Mouse (Mus musculus): ENCODE results near the gene Gfi1b. TPM values are rescaled to one million over a fixed set of nuclear protein-coding genes. Genes with fewer than 3 reads are reported as not detected.

Gene Gfi1b
- polyA plus RNA-seq, 1 experiment, result 0.55 TPM

DNA sequence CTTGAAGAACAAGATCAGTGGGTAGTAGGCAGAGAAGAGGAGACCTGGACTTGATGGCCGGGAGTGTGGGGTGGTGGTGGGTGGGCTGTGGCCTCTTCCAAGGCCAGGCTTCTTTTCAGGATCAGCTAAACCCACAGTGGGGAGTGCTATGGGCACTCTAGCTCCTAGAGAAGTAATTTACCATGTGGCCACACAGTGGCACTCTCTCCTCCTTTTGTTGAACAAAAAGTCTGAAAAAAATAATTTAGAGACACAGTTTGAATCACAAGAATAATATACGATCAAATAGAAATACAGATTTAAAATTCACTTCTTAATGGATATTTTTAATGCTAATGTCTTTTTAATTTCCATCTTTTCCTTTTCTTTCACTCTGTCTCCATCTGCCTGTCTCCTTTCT lies 6.3 kb upstream of the Gfi1b start:
- H3K27ac ChIP-seq (ENCODE audit: insufficient read depth, low read depth, low read length), result no peak overlapping the region
- no peak overlapping the region for H3K4me3 ChIP-seq (ENCODE audit: insufficient read depth, low read length)
- TF ChIP-seq POLR2A (IDR thresholded peaks at IDR 0.05; ENCODE audit: borderline replicate concordance, low read depth, low read length) (no peak), CTCF (IDR thresholded peaks at IDR 0.05; ENCODE audit: low read depth, low read length) (no peak)
- peaks cover 10% of the 10 kb centered on the region for H3K4me1 ChIP-seq (ENCODE audit: control insufficient read depth, insufficient read depth, low read length)

DNA sequence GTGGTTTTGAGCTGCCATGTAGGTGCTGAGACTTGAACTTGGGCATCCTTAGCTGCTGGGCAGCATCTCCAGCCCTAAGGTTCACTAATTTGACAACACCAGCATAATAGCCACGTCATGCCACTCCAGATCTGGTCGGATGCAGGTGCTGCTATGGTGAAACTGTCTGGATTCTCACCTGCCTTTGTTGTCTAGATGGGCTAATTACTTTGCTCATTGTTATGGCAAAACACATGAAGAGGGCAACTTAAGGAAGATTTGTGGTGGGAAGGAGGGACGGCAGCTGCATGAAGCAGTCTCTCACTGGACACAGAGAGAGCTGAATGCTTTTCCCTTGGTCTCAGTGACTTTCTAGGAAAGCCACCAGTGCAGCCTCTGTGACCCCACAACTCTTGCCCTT lies 4.3 kb upstream of the Gfi1b start:
- Histone ChIP-seq H3K4me3 (ENCODE audit: insufficient read depth, low read length) (no peak overlapping the region), H3K4me1 (ENCODE audit: control insufficient read depth, insufficient read depth, low read length) (peaks cover 16% of the 10 kb centered on the region)
- no peak for TF ChIP-seq POLR2A (IDR thresholded peaks at IDR 0.05; ENCODE audit: borderline replicate concordance, low read depth, low read length)
- TF ChIP-seq CTCF (IDR thresholded peaks at IDR 0.05; ENCODE audit: low read depth, low read length), result no peak

DNA sequence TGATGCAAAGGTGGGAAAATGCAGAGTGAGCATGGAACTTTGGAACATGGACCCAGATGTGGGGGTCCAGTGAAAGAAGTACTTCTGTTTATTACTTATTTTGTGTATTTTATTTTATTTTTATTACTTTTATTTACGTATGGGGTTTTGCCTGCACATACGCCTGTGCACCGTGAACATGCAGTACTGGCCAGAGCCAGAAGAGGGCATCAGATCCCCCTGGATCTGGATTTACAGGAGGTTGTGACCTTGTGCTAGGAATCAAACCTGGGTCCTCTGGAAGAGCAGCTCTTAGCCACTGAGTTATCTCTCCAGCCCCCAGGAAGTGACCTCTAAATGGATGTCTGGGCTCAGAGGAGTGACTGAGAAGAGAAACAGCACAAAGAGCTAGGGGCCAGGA lies 3.1 kb upstream of the Gfi1b start:
- Histone ChIP-seq H3K4me3 (ENCODE audit: insufficient read depth, low read length) (no peak overlapping the region), H3K4me1 (ENCODE audit: control insufficient read depth, insufficient read depth, low read length) (peaks cover 13% of the 10 kb centered on the region), H3K27ac (ENCODE audit: insufficient read depth, low read depth, low read length) (no peak overlapping the region)
- TF ChIP-seq CTCF (IDR thresholded peaks at IDR 0.05; ENCODE audit: low read depth, low read length) (no peak), POLR2A (IDR thresholded peaks at IDR 0.05; ENCODE audit: borderline replicate concordance, low read depth, low read length) (no peak)

More for the DNA sequence above, 4.3 kb upstream of the Gfi1b start:
- H3K27ac ChIP-seq (ENCODE audit: insufficient read depth, low read depth, low read length), result no peak overlapping the region

DNA sequence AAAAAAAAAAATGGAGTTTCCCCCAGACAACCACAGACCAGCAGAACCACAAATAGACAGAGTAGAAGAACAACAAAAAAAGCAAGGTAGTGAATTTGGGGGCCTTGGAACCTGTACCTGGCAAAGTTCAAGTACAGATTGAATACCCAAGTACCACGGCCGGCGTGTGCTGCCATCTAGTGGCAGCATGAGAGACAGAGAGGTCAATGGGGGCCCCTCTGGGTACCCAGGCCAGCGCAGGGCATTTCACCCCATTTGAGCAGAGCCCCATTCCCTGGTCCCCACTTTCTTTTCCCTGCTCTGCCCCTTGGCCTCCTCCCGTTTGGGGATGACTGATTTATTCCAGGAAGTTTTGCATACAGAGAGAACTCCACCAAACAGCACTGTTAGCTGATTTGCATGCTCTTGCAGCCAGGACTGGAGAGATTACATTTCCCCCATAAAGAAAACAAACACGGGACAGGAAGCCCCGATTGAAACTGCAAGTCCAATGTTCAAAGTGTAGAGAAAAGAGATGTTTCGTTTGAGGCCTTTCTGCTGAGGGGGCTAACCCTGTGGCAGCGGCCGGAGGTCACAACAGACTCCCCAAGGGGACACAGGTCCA lies 841 bp upstream of the Gfi1b start:
- TF ChIP-seq CTCF (IDR thresholded peaks at IDR 0.05; ENCODE audit: low read depth, low read length), result peak; percentile 96
- TF ChIP-seq POLR2A (IDR thresholded peaks at IDR 0.05; ENCODE audit: borderline replicate concordance, low read depth, low read length), result no peak
- H3K27ac ChIP-seq (ENCODE audit: insufficient read depth, low read depth, low read length), result no peak overlapping the region
- no peak overlapping the region for H3K4me3 ChIP-seq (ENCODE audit: insufficient read depth, low read length)

DNA sequence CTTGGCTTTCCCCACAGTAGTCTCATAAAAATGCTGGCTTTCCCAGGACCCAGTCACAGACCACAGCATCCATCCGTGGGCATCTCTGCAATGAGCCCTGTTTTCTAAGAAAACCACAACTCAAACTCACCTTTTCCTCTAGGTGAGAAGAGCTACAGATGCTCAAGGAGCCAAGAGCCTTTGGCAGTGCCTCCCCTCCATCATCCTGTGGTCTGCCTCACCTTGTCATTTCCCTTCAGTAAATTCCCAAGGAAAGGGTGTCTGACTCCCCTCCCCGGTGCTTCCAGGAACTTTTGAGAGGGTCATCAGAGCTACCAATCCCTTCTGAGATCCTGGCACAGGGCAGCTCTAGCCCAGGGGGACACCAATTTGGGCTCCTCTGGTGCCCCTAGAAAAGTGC lies 671 bp downstream of the Gfi1b start:
- TF ChIP-seq CTCF (IDR thresholded peaks at IDR 0.05; ENCODE audit: low read depth, low read length) (no peak), POLR2A (IDR thresholded peaks at IDR 0.05; ENCODE audit: borderline replicate concordance, low read depth, low read length) (no peak)
- Histone ChIP-seq H3K27ac (ENCODE audit: insufficient read depth, low read depth, low read length) (no peak overlapping the region), H3K4me3 (ENCODE audit: insufficient read depth, low read length) (no peak overlapping the region), H3K4me1 (ENCODE audit: control insufficient read depth, insufficient read depth, low read length) (peaks cover 13% of the 10 kb centered on the region; the same call in 1 of the 2 replicates)

More for the DNA sequence above, 841 bp upstream of the Gfi1b start:
- H3K4me1 ChIP-seq (ENCODE audit: control insufficient read depth, insufficient read depth, low read length), result peaks cover 13% of the 10 kb centered on the region; the same call in 1 of the 2 replicates

DNA sequence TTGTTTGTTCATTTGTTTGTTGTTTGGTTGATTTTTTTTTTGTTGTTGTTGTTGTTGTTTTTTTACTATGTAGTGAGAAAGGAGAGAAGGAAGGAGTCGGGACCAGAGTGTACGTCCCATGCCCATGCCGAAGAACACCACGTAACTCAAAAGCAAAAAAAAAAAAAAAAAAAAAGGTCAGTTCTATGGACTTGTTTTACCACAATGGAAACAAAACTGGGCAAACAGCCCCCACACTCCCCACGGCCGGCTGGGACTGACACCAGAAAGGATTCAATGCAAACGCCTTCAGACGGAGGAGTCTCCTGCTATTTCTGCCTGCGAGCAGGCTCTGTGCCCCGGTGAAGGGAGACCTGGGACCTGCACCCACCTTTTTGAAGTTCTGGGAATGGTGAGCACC lies 1.3 kb downstream of the Gfi1b start:
- Histone ChIP-seq H3K27ac (ENCODE audit: insufficient read depth, low read depth, low read length) (no peak overlapping the region), H3K4me3 (ENCODE audit: insufficient read depth, low read length) (no peak overlapping the region), H3K4me1 (ENCODE audit: control insufficient read depth, insufficient read depth, low read length) (peaks cover 13% of the 10 kb centered on the region; the same call in 1 of the 2 replicates)
- no peak for TF ChIP-seq POLR2A (IDR thresholded peaks at IDR 0.05; ENCODE audit: borderline replicate concordance, low read depth, low read length)
- TF ChIP-seq CTCF (IDR thresholded peaks at IDR 0.05; ENCODE audit: low read depth, low read length), result no peak

DNA sequence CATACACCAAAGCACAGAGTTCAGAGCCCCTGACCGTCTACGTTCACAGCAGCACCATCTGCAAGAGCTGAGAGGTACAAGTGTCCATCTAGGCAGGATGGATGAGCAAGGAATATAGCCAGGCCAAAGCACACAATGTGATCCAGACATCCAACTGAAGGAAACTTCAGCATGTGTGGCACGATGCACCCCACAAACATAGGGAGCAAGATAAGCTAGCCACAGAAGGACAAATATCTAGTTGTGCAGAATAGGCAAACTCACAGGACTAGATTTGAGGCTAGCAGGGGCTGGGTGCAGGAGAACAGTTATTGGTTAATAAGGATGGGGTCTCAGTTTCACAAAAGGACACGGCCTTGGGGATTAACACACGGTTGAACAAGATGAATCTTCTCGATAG lies 2.4 kb downstream of the Gfi1b start:
- Histone ChIP-seq H3K4me3 (ENCODE audit: insufficient read depth, low read length) (no peak overlapping the region), H3K4me1 (ENCODE audit: control insufficient read depth, insufficient read depth, low read length) (peaks cover 13% of the 10 kb centered on the region; the same call in 1 of the 2 replicates), H3K27ac (ENCODE audit: insufficient read depth, low read depth, low read length) (no peak overlapping the region)
- no peak for TF ChIP-seq POLR2A (IDR thresholded peaks at IDR 0.05; ENCODE audit: borderline replicate concordance, low read depth, low read length)
- TF ChIP-seq CTCF (IDR thresholded peaks at IDR 0.05; ENCODE audit: low read depth, low read length), result no peak

DNA sequence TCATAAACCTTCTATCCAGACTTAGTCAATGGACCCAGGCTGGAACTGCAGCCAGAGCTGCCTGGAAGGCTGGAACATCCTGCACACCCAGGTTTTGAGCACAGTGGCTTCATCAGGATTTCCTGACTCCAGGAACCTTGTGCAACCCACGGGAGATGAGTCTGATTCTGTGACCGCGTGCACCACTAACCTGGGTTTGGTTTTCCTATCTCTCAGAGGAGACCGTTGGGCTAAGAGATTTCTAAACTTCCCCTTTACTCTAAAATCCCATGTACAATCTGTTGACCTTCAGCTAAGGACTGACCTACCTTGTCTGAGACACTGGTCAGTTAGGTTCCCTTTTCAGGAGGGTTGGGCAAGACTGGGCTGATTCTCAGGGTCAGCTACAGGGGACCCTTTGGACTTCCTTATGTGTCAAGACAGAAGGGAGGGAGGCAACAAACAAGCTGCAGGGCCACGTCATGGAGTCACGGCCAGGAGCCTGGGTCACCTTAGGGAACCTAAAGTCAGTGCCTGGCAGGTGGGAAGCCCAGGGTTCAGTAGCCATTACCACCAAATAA lies 2.9 kb downstream of the Gfi1b start:
- no peak for TF ChIP-seq POLR2A (IDR thresholded peaks at IDR 0.05; ENCODE audit: borderline replicate concordance, low read depth, low read length)
- no peak for TF ChIP-seq CTCF (IDR thresholded peaks at IDR 0.05; ENCODE audit: low read depth, low read length)
- peaks cover 13% of the 10 kb centered on the region; the same call in 1 of the 2 replicates for H3K4me1 ChIP-seq (ENCODE audit: control insufficient read depth, insufficient read depth, low read length)
- H3K27ac ChIP-seq (ENCODE audit: insufficient read depth, low read depth, low read length), result no peak overlapping the region
- H3K4me3 ChIP-seq (ENCODE audit: insufficient read depth, low read length), result no peak overlapping the region

DNA sequence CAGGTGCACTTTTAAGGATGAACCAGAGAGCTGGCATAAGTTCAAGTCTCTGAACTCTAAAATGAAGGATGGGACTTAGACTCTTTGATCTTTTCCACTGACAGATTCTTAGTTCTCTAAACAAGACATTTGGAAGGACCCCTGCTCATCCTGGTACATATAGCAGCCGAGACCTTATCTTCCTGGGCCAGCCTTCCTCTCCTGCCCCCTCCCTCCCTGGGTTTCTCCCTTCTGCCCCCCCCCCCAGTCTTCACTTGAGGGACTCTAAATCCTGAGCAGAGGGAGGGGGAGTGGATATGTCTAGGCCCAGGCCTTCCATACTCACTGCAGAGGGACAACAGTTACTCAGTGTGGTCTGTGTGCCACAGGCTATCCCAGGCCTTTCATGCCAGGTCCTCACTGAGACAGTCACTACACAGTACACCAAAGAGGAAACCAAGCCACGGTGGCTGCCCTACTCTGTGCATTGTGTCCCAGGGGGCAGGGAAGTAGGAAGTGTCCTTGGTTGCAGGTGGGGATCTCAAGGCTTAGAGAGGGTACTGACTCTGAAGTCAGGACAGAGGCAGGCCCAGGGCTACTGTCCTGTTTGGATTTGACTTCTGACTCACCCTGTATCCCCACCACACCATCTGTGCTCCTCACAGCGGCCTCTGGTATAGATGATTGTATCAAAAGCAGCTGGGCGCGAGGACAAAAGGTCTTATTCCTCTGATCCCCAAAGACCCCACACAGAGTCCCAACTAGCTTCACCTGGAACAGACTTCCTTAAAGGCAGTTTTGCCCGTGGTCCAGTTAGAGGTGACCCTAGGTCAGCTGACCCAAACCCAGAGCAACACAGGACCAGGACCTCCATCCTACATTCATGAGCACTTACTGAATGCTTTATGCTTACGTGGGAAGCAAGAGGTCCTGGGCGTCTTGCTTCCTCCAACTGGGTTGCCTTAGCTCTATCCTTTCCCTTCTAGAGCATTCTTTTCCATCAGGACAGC lies 4.0 kb downstream of the Gfi1b start:
- TF ChIP-seq POLR2A (IDR thresholded peaks at IDR 0.05; ENCODE audit: borderline replicate concordance, low read depth, low read length) (no peak), CTCF (IDR thresholded peaks at IDR 0.05; ENCODE audit: low read depth, low read length) (no peak)
- Histone ChIP-seq H3K4me3 (ENCODE audit: insufficient read depth, low read length) (no peak overlapping the region), H3K27ac (ENCODE audit: insufficient read depth, low read depth, low read length) (no peak overlapping the region), H3K4me1 (ENCODE audit: control insufficient read depth, insufficient read depth, low read length) (peaks cover 13% of the 10 kb centered on the region; the same call in 1 of the 2 replicates)

All from bone marrow macrophage, adult 2 months (primary cell).